In genomic region chr16:18396791-18397621, GRCm38 (mm10) we compare ENCODE assay signal across 14 mouse cellular contexts. TPM values are rescaled to one million over a fixed set of nuclear protein-coding genes. Genes with fewer than 3 reads are reported as not detected.
A peak's percentile ranks its signal among the peaks of the same experiment; 100 is the strongest.
DNase-seq lines count a peak whose midpoint lies in the region; ATAC-seq and TF ChIP-seq lines count a peak whose summit lies in the region.
"Had no signal": no experiment of that assay in that cellular context is flagged by ENCODE, and none has a peak within 500 bp of the region (broad histone marks: within the 10 kb centered on the region; RNA-seq: fewer than 3 reads in every experiment).

No protein-coding gene starts in this region.

- peaks cover 84% of the 10 kb centered on the region for H3K4me1 ChIP-seq in hindbrain, embryonic 12.5 days
- H3K4me1 ChIP-seq in hindbrain, embryonic 11.5 days (replicated peaks; ENCODE audit: control insufficient read depth, insufficient read depth, low read length): peaks cover 50% of the 10 kb centered on the region
- H3K4me1 ChIP-seq in neural tube, embryonic 13.5 days (replicated peaks): peaks cover 91% of the 10 kb centered on the region
- no peaks in the 10 kb centered on the region; the same call in 1 of the 2 replicates for H3K4me1 ChIP-seq in stomach, postnatal 0 days (replicated peaks; ENCODE audit: control insufficient read depth, insufficient read depth)

- peak; percentile 92 for DNase-seq in heart, adult 11 months
- DNase-seq in heart, postnatal 14 days: no peak
- no peak for DNase-seq in hindbrain, embryonic 11.5 days (ENCODE audit: low spot score)
- DNase-seq in neural tube, embryonic 10.5 days (ENCODE audit: extremely low spot score, low spot score): no peak
- no peak for DNase-seq in stomach, postnatal 0 days (ENCODE audit: low spot score)
- DNase-seq in layer of hippocampus, adult 18-20 months (ENCODE audit: low spot score in 2 of 2): no peak
- DNase-seq: liver; retina, postnatal 1 day; thymus, postnatal 36 days had no signal

- H3K27ac ChIP-seq in hindbrain, embryonic 12.5 days: peak overlapping the region; percentile 92; the same call in 1 of the 2 replicates
- no peak overlapping the region for H3K27ac ChIP-seq in hindbrain, embryonic 11.5 days (ENCODE audit: low read depth, low read length)
- peak overlapping the region; percentile 79 for H3K27ac ChIP-seq in neural tube, embryonic 13.5 days (replicated peaks)
- 0 out of 2 replicates have a peak overlapping the region, but pooled peaks have one; percentile 2 for H3K27ac ChIP-seq in stomach, postnatal 0 days (replicated peaks)

- H3K36me3 ChIP-seq in hindbrain, embryonic 12.5 days: peaks cover 55% of the 10 kb centered on the region
- peaks cover 33% of the 10 kb centered on the region for H3K36me3 ChIP-seq in hindbrain, embryonic 11.5 days (ENCODE audit: control insufficient read depth, insufficient read depth, low read length)
- peaks cover 55% of the 10 kb centered on the region for H3K36me3 ChIP-seq in neural tube, embryonic 13.5 days
- H3K36me3 ChIP-seq in stomach, postnatal 0 days (ENCODE audit: control insufficient read depth, insufficient read depth, low read length): 0 out of 2 replicates have a peak, but pooled peaks cover 3% of the 10 kb centered on the region

- H3K27me3 ChIP-seq in hindbrain, embryonic 12.5 days: no peaks in the 10 kb centered on the region
- H3K27me3 ChIP-seq in hindbrain, embryonic 11.5 days (ENCODE audit: control insufficient read depth, insufficient read depth, low read length): no peaks in the 10 kb centered on the region
- no peaks in the 10 kb centered on the region for H3K27me3 ChIP-seq in neural tube, embryonic 13.5 days
- no peaks in the 10 kb centered on the region for H3K27me3 ChIP-seq in stomach, postnatal 0 days (ENCODE audit: control insufficient read depth, insufficient read depth, low read length)
- H3K27me3 ChIP-seq: embryonic facial prominence, embryonic 15.5 days; lung, embryonic 15.5 days; stomach, embryonic 15.5 days had no signal

- WGBS in hindbrain, embryonic 12.5 days: 94% methylated on average over 27 of the region's 27 CpGs
- 97% methylated on average over 27 of the region's 27 CpGs for WGBS in hindbrain, embryonic 11.5 days
- WGBS in neural tube, embryonic 13.5 days: 96% methylated on average over 27 of the region's 27 CpGs
- WGBS in stomach, postnatal 0 days: 96% methylated on average over 27 of the region's 27 CpGs

- H3K4me3 ChIP-seq in hindbrain, embryonic 12.5 days: no peak overlapping the region
- no peak overlapping the region for H3K4me3 ChIP-seq in hindbrain, embryonic 11.5 days (ENCODE audit: low read depth, low read length)
- no peak overlapping the region for H3K4me3 ChIP-seq in neural tube, embryonic 13.5 days
- no peak overlapping the region for H3K4me3 ChIP-seq in stomach, postnatal 0 days (ENCODE audit: low read depth, low read length)
- H3K4me3 ChIP-seq: embryonic facial prominence, embryonic 15.5 days; lung, embryonic 15.5 days; stomach, embryonic 15.5 days had no signal

- no peak for TF ChIP-seq CTCF in stomach, postnatal 0 days (IDR thresholded peaks at IDR 0.05; ENCODE audit: low read depth)

- no peak overlapping the region for H3K9ac ChIP-seq in hindbrain, embryonic 12.5 days
- no peak overlapping the region for H3K9ac ChIP-seq in hindbrain, embryonic 11.5 days (ENCODE audit: low read depth, low read length)
- no peak overlapping the region for H3K9ac ChIP-seq in neural tube, embryonic 13.5 days
- no peak overlapping the region for H3K9ac ChIP-seq in stomach, postnatal 0 days (ENCODE audit: low read length)
- H3K9ac ChIP-seq: embryonic facial prominence, embryonic 15.5 days; lung, embryonic 15.5 days; stomach, embryonic 15.5 days had no signal

- no peak for ATAC-seq in hindbrain, embryonic 12.5 days (ENCODE audit: low FRiP score)
- no peak for ATAC-seq in hindbrain, embryonic 11.5 days (ENCODE audit: low FRiP score)
- ATAC-seq in neural tube, embryonic 13.5 days (ENCODE audit: low read depth): no peak
- no peak for ATAC-seq in stomach, postnatal 0 days (ENCODE audit: low FRiP score, low TSS enrichment)

- H3K9me3 ChIP-seq in hindbrain, embryonic 12.5 days (replicated peaks): no peaks in the 10 kb centered on the region
- no peaks in the 10 kb centered on the region for H3K9me3 ChIP-seq in hindbrain, embryonic 11.5 days (ENCODE audit: control insufficient read depth, low read length)
- no peaks in the 10 kb centered on the region for H3K9me3 ChIP-seq in neural tube, embryonic 13.5 days
- no peaks in the 10 kb centered on the region for H3K9me3 ChIP-seq in stomach, postnatal 0 days (ENCODE audit: control insufficient read depth, low read length)
- H3K9me3 ChIP-seq: embryonic facial prominence, embryonic 15.5 days; lung, embryonic 15.5 days; stomach, embryonic 15.5 days had no signal

- H3K4me2 ChIP-seq in hindbrain, embryonic 12.5 days (replicated peaks): no peak overlapping the region
- no peak overlapping the region for H3K4me2 ChIP-seq in hindbrain, embryonic 11.5 days (replicated peaks; ENCODE audit: low read depth, low read length)
- H3K4me2 ChIP-seq in neural tube, embryonic 13.5 days: no peak overlapping the region
- H3K4me2 ChIP-seq in stomach, postnatal 0 days (replicated peaks; ENCODE audit: low read depth): no peak overlapping the region
- H3K4me2 ChIP-seq: embryonic facial prominence, embryonic 15.5 days; lung, embryonic 15.5 days; stomach, embryonic 15.5 days had no signal

- intact Hi-C loops in heart, postnatal 14 days (cut with DNase I): no loop called here

- no peak for TF ChIP-seq EP300 in stomach, postnatal 0 days (optimal IDR thresholded peaks at IDR 0.05)

RNA-seq across cellular contexts. Expression of gene Txnrd2, which starts 29.2 kb away (rescaled TPM):
- 10 to 100 TPM; 29.9 to 34.6 TPM for total RNA-seq in heart, postnatal 14 days (2021)
- polyA plus RNA-seq in hindbrain, embryonic 12.5 days (2016; fragmentation: Nextera tagmentation; extraction: Ambion mirVana): 20.2 and 20.3 TPM in 2 replicates
- polyA plus RNA-seq in hindbrain, embryonic 11.5 days (2014; fragmentation: Nextera tagmentation; extraction: Ambion mirVana): 22.2 and 23.8 TPM in 2 replicates
- 20.3 and 22.8 TPM in 2 replicates for polyA plus RNA-seq in neural tube, embryonic 13.5 days (2015; fragmentation: Nextera tagmentation; extraction: Ambion mirVana)
- polyA plus RNA-seq in stomach, postnatal 0 days (2015; fragmentation: Nextera tagmentation; extraction: Ambion mirVana): 16.2 and 16.8 TPM in 2 replicates
- 10 to 100 TPM; 15.3 to 22.4 TPM for total RNA-seq in layer of hippocampus, adult 18-20 months (2021)

RNA-seq across cellular contexts. Expression of gene Comt, which starts 29.6 kb away (rescaled TPM):
- 100 to 1,000 TPM; 119 to 127 TPM for total RNA-seq in heart, postnatal 14 days (2021)
- polyA plus RNA-seq in hindbrain, embryonic 12.5 days (2016; fragmentation: Nextera tagmentation; extraction: Ambion mirVana): 58.4 and 60.3 TPM in 2 replicates
- 49.6 and 53.9 TPM in 2 replicates for polyA plus RNA-seq in hindbrain, embryonic 11.5 days (2014; fragmentation: Nextera tagmentation; extraction: Ambion mirVana)
- 86.4 and 93.2 TPM in 2 replicates for polyA plus RNA-seq in neural tube, embryonic 13.5 days (2015; fragmentation: Nextera tagmentation; extraction: Ambion mirVana)
- polyA plus RNA-seq in stomach, postnatal 0 days (2015; fragmentation: Nextera tagmentation; extraction: Ambion mirVana): 95.1 and 99.6 TPM in 2 replicates
- total RNA-seq in layer of hippocampus, adult 18-20 months (2021): 10 to 100 TPM; 78.2 to 82.4 TPM

RNA-seq across cellular contexts. Expression of gene Arvcf, which starts 49.0 kb away (rescaled TPM):
- 10 to 100 TPM; 17.9 to 21.6 TPM for total RNA-seq in heart, postnatal 14 days (2021)
- 105 and 119 TPM in 2 replicates for polyA plus RNA-seq in hindbrain, embryonic 12.5 days (2016; fragmentation: Nextera tagmentation; extraction: Ambion mirVana)
- 59.2 and 62.0 TPM in 2 replicates for polyA plus RNA-seq in hindbrain, embryonic 11.5 days (2014; fragmentation: Nextera tagmentation; extraction: Ambion mirVana)
- 85.2 and 93.6 TPM in 2 replicates for polyA plus RNA-seq in neural tube, embryonic 13.5 days (2015; fragmentation: Nextera tagmentation; extraction: Ambion mirVana)
- 7.8 and 8.7 TPM in 2 replicates for polyA plus RNA-seq in stomach, postnatal 0 days (2015; fragmentation: Nextera tagmentation; extraction: Ambion mirVana)
- total RNA-seq in layer of hippocampus, adult 18-20 months (2021): 10 to 100 TPM; 33.2 to 38.6 TPM

RNA-seq across cellular contexts. Expression of gene Tango2, which starts 49.1 kb away (rescaled TPM):
- 10 to 100 TPM; 91.6 to 98.4 TPM for total RNA-seq in heart, postnatal 14 days (2021)
- polyA plus RNA-seq in hindbrain, embryonic 12.5 days (2016; fragmentation: Nextera tagmentation; extraction: Ambion mirVana): 48.2 and 50.5 TPM in 2 replicates
- polyA plus RNA-seq in hindbrain, embryonic 11.5 days (2014; fragmentation: Nextera tagmentation; extraction: Ambion mirVana): 51.3 and 54.0 TPM in 2 replicates
- 74.0 and 79.5 TPM in 2 replicates for polyA plus RNA-seq in neural tube, embryonic 13.5 days (2015; fragmentation: Nextera tagmentation; extraction: Ambion mirVana)
- polyA plus RNA-seq in stomach, postnatal 0 days (2015; fragmentation: Nextera tagmentation; extraction: Ambion mirVana): 16.2 and 16.9 TPM in 2 replicates
- total RNA-seq in layer of hippocampus, adult 18-20 months (2021): 100 to 1,000 TPM; 102 to 116 TPM
